Mouse (Mus musculus) forebrain, embryonic 15.5 days (tissue): ENCODE data around the gene Pnmal2. TPM values are rescaled to one million over a fixed set of nuclear protein-coding genes. Genes with fewer than 3 reads are reported as not detected.

Experiments
- ATAC-seq: fragments of 200-750 bp; cut with Nextera tagmentation; replicated peaks from 2 replicates; pipeline ENCODE4 v1.8.0; 2017; ENCODE audit warnings: mild to moderate bottlenecking, moderate TSS enrichment, moderate library complexity
- H3K27ac ChIP-seq: fragments of 300-500 bp; sonication (generic); replicated peaks from 2 replicates; pipeline ENCODE4 v1.5.1; 2015; ENCODE audit warnings: mild to moderate bottlenecking, inconsistent platforms
- H3K27me3 ChIP-seq: fragments of 300-500 bp; sonication (generic); 2 replicates; pipeline ENCODE4 v1.6.1; 2015; ENCODE audit warnings: inconsistent platforms
- H3K36me3 ChIP-seq: fragments of 300-500 bp; sonication (generic); 2 replicates; pipeline ENCODE4 v1.6.1; 2015; ENCODE audit warnings: mild to moderate bottlenecking, inconsistent platforms
- H3K4me1 ChIP-seq: fragments of 300-500 bp; sonication (generic); 2 replicates; pipeline ENCODE4 v1.6.1; 2015; ENCODE audit warnings: inconsistent platforms
- H3K4me2 ChIP-seq: fragments of 300-500 bp; sonication (generic); replicated peaks from 2 replicates; pipeline ENCODE4 v1.6.1; 2015; ENCODE audit warnings: mild to moderate bottlenecking, inconsistent platforms
- H3K4me3 ChIP-seq: fragments of 300-500 bp; sonication (generic); 2 replicates; pipeline ENCODE4 v1.5.1; 2015; ENCODE audit warnings: mild to moderate bottlenecking, inconsistent platforms
- H3K9ac ChIP-seq: fragments of 300-500 bp; sonication (generic); replicated peaks from 2 replicates; pipeline ENCODE4 v1.6.1; 2015; ENCODE audit warnings: mild to moderate bottlenecking, inconsistent platforms
- H3K9me3 ChIP-seq: fragments of 300-500 bp; sonication (generic); 2 replicates; pipeline ENCODE4 v1.6.1; 2016; ENCODE audit warnings: inconsistent platforms
- WGBS: fragments of 180-500 bp; shearing (Covaris S2); methylation state at CpG from one replicate; pipeline ENCODE4 v1.1.7; 2015; ENCODE audit warnings: mixed read lengths; 5-methylcytosine and 5-hydroxymethylcytosine counted together
- polyA plus RNA-seq: library from polyadenylated mRNA; unstranded; fragments of >200 nt; fragmentation: Nextera tagmentation; extraction: Ambion mirVana; gene quantifications from 2 replicates; pipeline ENCODE4 v1.2.1, GENCODE M21; 2015

Gene Pnmal2
- polyA plus RNA-seq, 1 experiment from 2014 or later = 102 TPM

- no peak overlapping the region for H3K9ac ChIP-seq
- H3K4me2 ChIP-seq = peak overlapping the region; percentile 48
- no peaks in the 10 kb centered on the region for H3K9me3 ChIP-seq
- 0 out of 2 replicates have a peak overlapping the region, but pooled peaks have one; percentile 19 for H3K27ac ChIP-seq
- H3K27me3 ChIP-seq = no peaks in the 10 kb centered on the region
- H3K36me3 ChIP-seq = no peaks in the 10 kb centered on the region
- peaks cover 38% of the 10 kb centered on the region for H3K4me1 ChIP-seq
- WGBS = 84% methylated on average over 4 of the region's 4 CpGs
- H3K4me3 ChIP-seq = peak overlapping the region; percentile 41; the same call in 1 of the 2 replicates
- no peak for ATAC-seq
These were observed 50.9 kb downstream of the Pnmal2 start for GRCm38 (mm10) chr7:16995345-16995744.

Other genes with a start within 250 kb of the Pnmal2 start
- 0.13 and 0.18 TPM in 2 replicates for gene Ceacam9, start 222.8 kb upstream of the Pnmal2 start, polyA plus RNA-seq
- gene Ap2s1, start 206.3 kb upstream of the Pnmal2 start, polyA plus RNA-seq = 395 and 401 TPM in 2 replicates
- gene Slc1a5, start 163.3 kb upstream of the Pnmal2 start, polyA plus RNA-seq = 10.0 and 13.6 TPM in 2 replicates
- gene Strn4, start 128.8 kb upstream of the Pnmal2 start, polyA plus RNA-seq = 185 and 193 TPM in 2 replicates
- gene Fkrp, start 128.0 kb upstream of the Pnmal2 start, polyA plus RNA-seq = 28.2 and 29.0 TPM in 2 replicates
- 7.0 and 8.0 TPM in 2 replicates for gene Prkd2, start 101.8 kb upstream of the Pnmal2 start, polyA plus RNA-seq
- 3.3 and 3.4 TPM in 2 replicates for gene Dact3, start 69.4 kb upstream of the Pnmal2 start, polyA plus RNA-seq
- gene Gng8, start 52.9 kb upstream of the Pnmal2 start, polyA plus RNA-seq = 4.4 TPM in 2 replicates
- 0.13 and 0.29 TPM in 2 replicates for gene Ptgir, start 38.2 kb upstream of the Pnmal2 start, polyA plus RNA-seq
- 291 and 305 TPM in 2 replicates for gene Calm3, start 20.6 kb upstream of the Pnmal2 start, polyA plus RNA-seq
- 47.9 and 53.1 TPM in 2 replicates for gene Pnmal1, start 15.0 kb downstream of the Pnmal2 start, polyA plus RNA-seq
- 3.7 and 4.3 TPM in 2 replicates for gene Gm42372, start 38.4 kb downstream of the Pnmal2 start, polyA plus RNA-seq
- gene Ccdc8, start 48.0 kb downstream of the Pnmal2 start, polyA plus RNA-seq = 6.8 and 7.0 TPM in 2 replicates
- gene Ppp5c, start 83.2 kb downstream of the Pnmal2 start, polyA plus RNA-seq = 103 and 111 TPM in 2 replicates
- gene Hif3a, start 117.7 kb downstream of the Pnmal2 start, polyA plus RNA-seq = 4.3 and 4.9 TPM in 2 replicates
- gene Psg16, start 129.4 kb downstream of the Pnmal2 start, polyA plus RNA-seq = 1.7 and 2.7 TPM in 2 replicates
- 0.05 TPM in 1 of 2 replicates, not detected in the other for gene Ceacam3, start 205.6 kb downstream of the Pnmal2 start, polyA plus RNA-seq